Mouse (Mus musculus) bone marrow macrophage, adult 2 months (primary cell): ENCODE data around the gene P3h2.

Source experiments
- CTCF ChIP-seq: IDR thresholded peaks from 2 replicates; pipeline ENCODE4 v1.5.1; 2012; ENCODE audit warnings: low read depth, mild to moderate bottlenecking, low read length, moderate library complexity
- POLR2A ChIP-seq: IDR thresholded peaks from 2 replicates; pipeline ENCODE4 v1.6.1; 2012; ENCODE audit warnings: mild to moderate bottlenecking, low read depth, low read length, borderline replicate concordance

- TF ChIP-seq CTCF (no peak), POLR2A (no peak)
Observed at GRCm38 (mm10) chr16:26041929-26042303, 63.7 kb downstream of the P3h2 start.
